Mouse (Mus musculus): ENCODE results near the gene Fgf12.
A peak's percentile ranks its signal among the peaks of the same experiment; 100 is the strongest.

Gene Fgf12

DNA sequence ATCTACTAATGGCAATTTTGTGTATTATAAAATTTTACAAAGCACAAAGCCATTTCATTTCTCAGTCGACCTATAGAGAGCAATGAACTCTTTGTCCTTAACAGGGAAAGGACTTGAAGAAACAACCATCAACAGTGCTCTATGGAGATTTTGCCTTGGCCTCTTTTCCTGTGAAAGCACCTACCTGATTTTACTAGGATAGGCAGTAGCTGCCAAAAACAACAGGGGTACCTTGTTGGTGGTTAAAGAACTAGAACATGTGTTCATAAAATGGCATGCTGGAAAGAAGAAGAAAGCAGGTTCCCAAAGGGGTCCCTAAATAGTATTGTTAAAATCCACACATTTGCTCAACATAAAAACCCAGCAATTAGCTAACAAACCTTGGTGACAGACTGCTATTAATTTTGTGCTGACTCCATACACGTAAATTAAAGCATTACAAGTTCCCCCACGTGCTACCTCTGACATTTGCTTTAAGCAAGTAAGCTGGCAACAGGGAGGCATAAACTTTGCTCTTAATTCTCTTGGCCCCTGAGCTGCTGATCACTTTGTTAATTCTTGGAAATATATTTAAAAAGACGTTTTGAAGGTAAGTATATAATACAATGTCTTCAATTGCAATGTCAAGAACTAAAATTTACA is 463.1 kb downstream of the Fgf12 start:
- no peak for DNase-seq

DNA sequence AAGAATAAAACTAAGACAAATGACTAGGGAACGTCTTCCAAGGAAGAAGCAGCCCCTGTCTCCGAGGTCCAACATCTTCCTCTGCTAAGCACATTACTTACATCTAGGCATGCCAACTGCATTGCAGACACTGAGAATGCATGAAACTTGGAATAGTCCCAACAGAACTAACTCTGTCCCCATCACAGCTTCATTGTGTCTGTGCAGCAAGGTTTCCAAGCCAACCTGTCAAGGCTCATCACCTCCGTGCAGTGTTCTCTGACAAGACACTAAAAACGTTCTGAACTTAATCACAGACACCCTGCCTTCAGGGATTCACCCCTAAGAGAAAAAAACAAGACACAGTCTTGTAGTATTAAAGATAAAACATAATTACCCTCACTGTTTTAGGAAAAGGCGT is 495.0 kb downstream of the Fgf12 start:
- DNase-seq, result no peak

DNA sequence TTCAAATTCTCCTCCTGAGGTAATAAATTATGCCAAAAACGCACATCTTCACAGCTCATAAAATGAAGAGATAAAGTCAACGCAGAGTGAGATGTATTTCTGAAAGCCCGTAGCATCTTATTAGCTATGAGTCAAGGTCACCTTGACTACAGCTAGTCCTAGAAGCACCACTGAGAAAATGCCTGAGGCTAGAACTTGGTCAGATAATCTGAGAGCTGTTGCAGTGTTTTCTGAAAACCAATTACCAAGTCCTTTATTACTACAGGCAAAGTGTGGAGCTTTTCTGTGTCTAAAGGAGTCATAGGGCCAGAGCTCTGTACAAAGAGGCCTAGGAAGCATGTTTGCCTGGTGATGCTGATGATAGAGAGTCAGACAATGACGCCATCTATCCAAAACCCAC is 498.6 kb downstream of the Fgf12 start:
- DNase-seq, result no peak

DNA sequence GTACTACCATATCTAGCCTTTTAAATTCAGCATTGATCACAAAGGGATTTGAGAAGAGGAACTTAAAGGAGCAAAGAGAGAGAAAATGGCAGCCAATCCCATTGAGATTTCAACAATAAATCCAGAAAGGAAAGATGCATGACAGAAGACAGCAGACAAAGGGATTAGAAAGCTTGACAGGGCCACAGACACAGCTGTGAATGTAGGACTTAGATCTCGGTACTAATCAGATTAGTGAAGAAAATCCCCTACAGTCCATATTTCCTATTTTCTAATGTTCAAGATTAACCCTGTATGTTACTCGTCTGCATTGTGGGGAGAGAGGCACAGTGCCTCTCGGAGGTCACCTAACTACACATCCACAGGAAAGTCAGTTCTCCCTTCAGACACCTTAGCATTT is 500.9 kb downstream of the Fgf12 start:
- DNase-seq, result no peak

DNA sequence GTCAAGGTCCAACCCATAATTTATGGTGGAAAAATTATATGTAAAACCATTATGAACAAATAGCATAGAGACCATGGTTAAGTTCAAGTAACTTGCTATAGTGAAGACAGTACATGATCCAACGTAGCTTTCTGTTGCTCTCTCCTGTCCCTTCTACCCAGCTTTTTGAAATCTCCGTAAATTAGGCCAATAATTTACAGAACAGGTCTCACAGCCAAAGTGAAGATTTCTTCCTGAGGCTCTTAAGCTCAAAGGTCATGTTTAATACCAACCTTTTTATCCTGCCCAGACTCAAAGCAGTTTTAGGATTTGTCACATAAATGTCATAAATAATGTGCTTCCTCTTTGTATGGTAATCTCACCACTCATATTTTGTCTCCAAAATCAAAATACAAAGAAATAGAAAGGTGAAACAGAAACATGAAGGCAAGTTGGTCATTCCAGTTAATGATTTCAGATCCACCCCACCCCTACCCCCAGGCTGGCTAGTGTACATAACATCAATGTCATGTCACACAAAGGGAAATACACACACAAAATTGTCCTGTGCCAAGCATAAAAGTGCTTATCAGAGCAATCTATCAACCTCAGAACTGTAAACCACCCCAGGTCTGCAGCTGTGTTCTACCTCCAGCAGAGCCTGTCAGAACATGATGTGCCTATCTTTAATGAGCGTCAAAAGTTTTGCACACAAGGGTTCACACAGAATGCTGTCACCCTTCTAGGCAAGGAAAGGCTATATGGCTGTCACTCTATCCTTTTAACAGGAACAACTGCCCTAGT is 509.8 kb downstream of the Fgf12 start:
- no peak for DNase-seq

DNA sequence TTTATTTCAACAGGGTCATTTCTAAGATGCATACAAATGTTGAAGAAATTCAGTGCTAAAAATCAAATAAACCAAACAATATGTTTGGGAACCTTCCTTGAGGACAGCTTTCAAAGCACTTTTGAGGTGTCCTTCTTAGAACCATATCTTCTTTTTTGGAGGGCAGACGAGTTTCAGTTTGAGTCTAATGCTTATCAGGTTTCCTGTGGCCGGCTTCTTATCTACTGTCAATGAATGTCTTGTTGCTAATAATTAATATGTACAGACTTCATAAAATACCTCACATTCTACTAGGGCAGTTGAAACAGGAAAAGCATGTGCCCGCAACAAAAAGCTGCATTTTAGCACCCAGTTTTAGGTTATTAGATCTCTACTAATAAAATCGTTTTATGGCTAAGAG is 513.5 kb downstream of the Fgf12 start:
- no peak for DNase-seq

DNA sequence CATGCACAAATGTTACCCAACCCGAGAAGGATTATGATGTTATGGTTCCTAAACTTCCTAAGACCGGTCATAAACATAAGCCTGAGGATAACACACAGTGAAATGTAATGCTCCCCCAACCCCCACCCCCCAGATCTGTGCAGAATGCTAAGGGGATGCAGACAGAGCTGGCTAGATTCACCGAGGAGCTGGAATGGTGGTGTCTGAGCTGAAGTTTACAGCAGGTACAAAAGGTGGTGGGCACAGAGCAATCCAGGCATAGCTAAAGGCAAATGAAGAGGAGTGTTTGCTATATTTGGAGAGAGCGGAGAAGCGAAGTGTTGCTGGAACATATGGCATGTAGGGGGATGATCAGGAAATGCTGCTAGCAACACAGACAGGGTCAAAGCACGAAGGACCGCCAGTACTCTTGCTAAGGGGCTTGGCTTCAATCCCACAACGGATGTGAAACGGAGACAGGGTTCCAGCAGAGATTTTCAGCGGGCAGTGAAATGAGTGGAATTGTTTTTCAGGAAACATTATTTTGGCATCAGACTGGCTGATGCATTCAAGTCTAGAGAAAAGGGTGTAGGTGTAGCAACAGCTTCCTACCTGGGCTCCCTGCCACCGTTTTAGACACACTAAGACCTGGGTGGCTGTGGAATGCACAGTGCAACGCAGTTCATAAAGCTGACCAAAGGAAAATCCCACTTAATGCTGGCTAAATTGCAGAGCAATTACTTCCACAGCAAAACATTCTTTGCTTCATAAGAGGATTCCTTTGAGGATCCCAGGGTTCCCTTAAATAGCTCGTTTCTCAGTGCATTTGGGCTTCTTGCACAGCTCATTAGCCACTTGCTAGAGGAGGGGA is 514.6 kb downstream of the Fgf12 start:
- peak; percentile 14 to 31 for DNase-seq

DNA sequence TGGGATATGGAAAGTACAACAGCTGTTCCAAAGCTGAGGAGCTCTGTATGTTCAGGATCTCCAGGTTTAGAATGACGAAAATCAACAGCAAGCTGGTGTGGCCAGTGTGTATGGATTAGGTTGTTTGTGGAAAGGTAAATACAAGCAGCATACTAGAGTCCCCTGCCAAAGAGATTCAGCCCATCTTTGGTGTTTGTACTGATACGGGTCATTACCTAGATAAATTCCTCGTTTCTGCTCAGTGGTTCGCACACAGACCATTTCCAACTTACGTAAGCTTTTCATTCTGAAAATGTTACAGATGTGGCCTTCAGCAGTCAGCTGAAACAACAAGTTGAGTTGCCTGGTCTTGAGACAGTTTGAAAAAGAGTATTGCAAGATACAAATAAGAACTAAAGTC is 536.9 kb downstream of the Fgf12 start:
- no peak for DNase-seq

DNA sequence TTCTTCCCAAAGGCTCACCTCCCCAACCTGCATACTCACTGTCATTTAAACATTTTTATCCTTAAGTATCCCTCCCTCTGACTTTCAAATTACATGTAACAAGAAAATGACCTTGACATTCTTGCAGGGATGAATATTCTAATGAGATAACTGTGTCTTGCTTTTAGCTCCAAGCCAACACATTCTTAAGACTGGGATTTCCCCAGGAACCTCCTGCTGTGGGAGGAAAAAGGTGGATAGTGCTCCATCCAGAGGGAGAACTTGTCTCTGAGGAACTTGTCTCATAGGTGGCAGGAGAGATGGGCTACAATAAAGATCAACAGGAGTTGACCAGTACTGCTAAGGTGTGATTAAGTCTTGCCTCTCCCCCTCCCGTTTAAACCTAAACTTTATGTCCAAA is 540.5 kb downstream of the Fgf12 start:
- DNase-seq, result no peak

DNA sequence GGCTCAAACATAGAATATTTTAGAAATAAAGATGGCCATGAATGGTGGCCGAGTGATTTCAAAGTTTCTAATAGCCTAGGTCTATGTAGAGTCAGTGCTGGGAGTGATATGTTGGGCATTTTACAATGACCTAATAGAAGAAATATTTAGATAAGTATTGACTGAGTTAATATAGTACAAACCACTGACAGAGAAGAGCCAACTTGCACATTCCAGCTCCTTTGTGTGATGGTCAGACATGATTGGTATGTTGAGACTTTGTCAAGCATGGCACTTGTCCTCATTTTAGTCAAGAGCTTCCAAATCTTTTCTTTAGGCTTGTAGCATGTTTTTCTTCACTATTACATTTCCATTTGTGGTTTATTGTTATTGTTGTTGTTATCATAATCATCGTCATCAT is 596.4 kb downstream of the Fgf12 start:
- no peak for DNase-seq

DNA sequence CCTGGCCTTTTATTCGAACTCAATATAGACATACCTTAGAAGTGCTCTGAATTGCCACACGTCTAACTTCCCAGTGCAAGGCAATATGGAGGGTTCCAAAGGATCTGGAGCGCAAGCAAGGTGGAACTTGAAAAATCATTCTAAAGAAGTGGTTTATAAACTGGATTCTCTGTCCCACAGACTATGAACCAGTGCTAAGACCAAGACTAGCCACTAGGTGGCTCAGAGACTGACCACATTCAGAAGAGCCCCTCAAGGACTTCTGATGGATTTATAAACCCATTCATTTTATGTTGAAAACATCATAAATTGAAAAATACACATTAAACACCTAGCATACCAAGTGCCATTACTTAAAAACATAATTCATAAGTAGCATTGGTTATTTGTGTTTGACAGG is 611.9 kb downstream of the Fgf12 start:
- no peak for DNase-seq

DNA sequence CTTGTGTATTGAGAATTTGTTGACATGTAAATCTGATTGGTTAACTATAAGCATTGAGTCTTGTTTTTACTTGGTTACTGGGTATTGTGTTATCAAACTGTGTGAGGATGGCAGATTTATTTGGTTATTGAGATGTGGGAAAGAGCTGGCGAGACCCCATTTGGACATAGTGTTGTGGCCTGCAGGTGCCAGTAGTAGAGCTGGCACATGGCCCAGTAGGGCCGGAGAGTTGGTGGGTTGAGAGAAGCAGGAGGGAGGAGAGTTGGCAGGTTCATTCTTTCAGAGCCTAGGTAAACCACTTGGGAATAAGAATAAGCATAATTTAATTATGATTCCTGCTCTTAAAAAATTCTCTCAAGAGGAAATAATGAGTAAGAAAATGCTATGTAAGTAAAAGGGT is 625.9 kb downstream of the Fgf12 start:
- no peak for DNase-seq

Measured in lung, postnatal 4 days (tissue).